Mouse (Mus musculus): ENCODE measurements around the gene Lta. TPM values are rescaled to one million over a fixed set of nuclear protein-coding genes. Genes with fewer than 3 reads are reported as not detected.
"Not testable (repeated sequence)": the region's sequence is repeated elsewhere in the genome, so short reads cannot be mapped to it uniquely, and the experiment has no call there.

Gene Lta
- polyA plus RNA-seq, 1 experiment, result 1.1 TPM

GRCm38 (mm10) chr17:35240384-35241304 lies 35.5 kb upstream of the Lta start:
- Histone ChIP-seq H3K4me1 (ENCODE audit: control insufficient read depth, insufficient read depth, low read length) (peaks cover 13% of the 10 kb centered on the region), H3K4me3 (replicated peaks; ENCODE audit: extremely low read depth, low read depth, low read length) (peak overlapping the region; percentile 48)
- no peak for TF ChIP-seq POLR2A (IDR thresholded peaks at IDR 0.05; ENCODE audit: borderline replicate concordance, extremely low read depth, low read depth, low read length)
- no peak for TF ChIP-seq CTCF (IDR thresholded peaks at IDR 0.05; ENCODE audit: insufficient read depth, low read length)
- WGBS, result 21% methylated on average over 12 of the region's 12 CpGs
- no peak for DNase-seq

GRCm38 (mm10) chr17:35239700-35240099 lies 34.5 kb upstream of the Lta start:
- Histone ChIP-seq H3K4me1 (ENCODE audit: control insufficient read depth, insufficient read depth, low read length) (peaks cover 13% of the 10 kb centered on the region), H3K4me3 (replicated peaks; ENCODE audit: extremely low read depth, low read depth, low read length) (no peak overlapping the region)
- DNase-seq, result no peak
- 71% methylated on average over 5 of the region's 5 CpGs for WGBS
- TF ChIP-seq POLR2A (IDR thresholded peaks at IDR 0.05; ENCODE audit: borderline replicate concordance, extremely low read depth, low read depth, low read length) (no peak), CTCF (IDR thresholded peaks at IDR 0.05; ENCODE audit: insufficient read depth, low read length) (no peak)

- TF ChIP-seq CTCF (IDR thresholded peaks at IDR 0.05; ENCODE audit: insufficient read depth, low read length) (no peak), POLR2A (IDR thresholded peaks at IDR 0.05; ENCODE audit: borderline replicate concordance, extremely low read depth, low read depth, low read length) (no peak)
- Histone ChIP-seq H3K4me1 (ENCODE audit: control insufficient read depth, insufficient read depth, low read length) (peaks cover 8% of the 10 kb centered on the region), H3K4me3 (replicated peaks; ENCODE audit: extremely low read depth, low read depth, low read length) (no peak overlapping the region)
- no peak for DNase-seq
- WGBS, result 88% methylated on average over 12 of the region's 12 CpGs
These were observed 32.4 kb upstream of the Lta start for GRCm38 (mm10) chr17:35237504-35237903.

GRCm38 (mm10) chr17:35236996-35237395 lies 31.8 kb upstream of the Lta start:
- Histone ChIP-seq H3K4me3 (replicated peaks; ENCODE audit: extremely low read depth, low read depth, low read length) (no peak overlapping the region), H3K4me1 (ENCODE audit: control insufficient read depth, insufficient read depth, low read length) (peaks cover 8% of the 10 kb centered on the region; the same call in 1 of the 2 replicates)
- WGBS, result 85% methylated on average over 9 of the region's 9 CpGs
- no peak for DNase-seq
- TF ChIP-seq POLR2A (IDR thresholded peaks at IDR 0.05; ENCODE audit: borderline replicate concordance, extremely low read depth, low read depth, low read length) (no peak), CTCF (IDR thresholded peaks at IDR 0.05; ENCODE audit: insufficient read depth, low read length) (no peak)

GRCm38 (mm10) chr17:35236390-35236746 lies 31.2 kb upstream of the Lta start:
- H3K4me1 ChIP-seq (ENCODE audit: control insufficient read depth, insufficient read depth, low read length), result peaks cover 8% of the 10 kb centered on the region; the same call in 1 of the 2 replicates
- peak overlapping the region; percentile 80 for H3K4me3 ChIP-seq (replicated peaks; ENCODE audit: extremely low read depth, low read depth, low read length)
- TF ChIP-seq CTCF (IDR thresholded peaks at IDR 0.05; ENCODE audit: insufficient read depth, low read length) (peak; percentile 77), POLR2A (IDR thresholded peaks at IDR 0.05; ENCODE audit: borderline replicate concordance, extremely low read depth, low read depth, low read length) (peak; percentile 34; the same call in 1 of the 2 replicates)
- peak; percentile 99 for DNase-seq
- WGBS, result 1% methylated on average over 18 of the region's 18 CpGs

- peak; percentile 82 for DNase-seq
- peak within 1 kb of the TSS; percentile 80 for H3K4me3 ChIP-seq (replicated peaks; ENCODE audit: extremely low read depth, low read depth, low read length)
- under 1% methylated on average over 35 of the region's 35 CpGs for WGBS
These were observed 30.7 kb upstream of the Lta start, which contains the start of gene Nfkbil1 for GRCm38 (mm10) chr17:35235614-35236389. Gene Nfkbil1, minus strand, starts transcription at chr17:35235792.

GRCm38 (mm10) chr17:35234903-35235302 lies 29.8 kb upstream of the Lta start:
- WGBS, result 5% methylated on average over 29 of the region's 31 CpGs
- peak; percentile 64 for DNase-seq
- H3K4me1 ChIP-seq (ENCODE audit: control insufficient read depth, insufficient read depth, low read length), result peaks cover 8% of the 10 kb centered on the region; the same call in 1 of the 2 replicates
- H3K4me3 ChIP-seq (replicated peaks; ENCODE audit: extremely low read depth, low read depth, low read length), result peak overlapping the region; percentile 80
- TF ChIP-seq CTCF (IDR thresholded peaks at IDR 0.05; ENCODE audit: insufficient read depth, low read length), result no peak
- TF ChIP-seq POLR2A (IDR thresholded peaks at IDR 0.05; ENCODE audit: borderline replicate concordance, extremely low read depth, low read depth, low read length), result no peak

More at GRCm38 (mm10) chr17:35235614-35236389, 30.7 kb upstream of the Lta start, which contains the start of gene Nfkbil1:
- TF ChIP-seq CTCF (IDR thresholded peaks at IDR 0.05; ENCODE audit: insufficient read depth, low read length) (peak; percentile 3; the same call in 1 of the 2 replicates), POLR2A (IDR thresholded peaks at IDR 0.05; ENCODE audit: borderline replicate concordance, extremely low read depth, low read depth, low read length) (peak; percentile 71; the same call in 1 of the 2 replicates)
- peaks cover 8% of the 10 kb centered on the region; the same call in 1 of the 2 replicates for H3K4me1 ChIP-seq (ENCODE audit: control insufficient read depth, insufficient read depth, low read length)

- not testable (repeated sequence) for H3K4me1 ChIP-seq (ENCODE audit: control insufficient read depth, insufficient read depth, low read length); H3K4me3 ChIP-seq (replicated peaks; ENCODE audit: extremely low read depth, low read depth, low read length); DNase-seq
- WGBS, result 59% methylated on average over 7 of the region's 7 CpGs
These were observed 28.9 kb upstream of the Lta start for GRCm38 (mm10) chr17:35234090-35234489.

Measured in lung, adult 2 months (tissue).